Mouse (Mus musculus) right cerebral cortex, postnatal 10 days (tissue): Measurements from ENCODE around the gene Nfyc.
A peak's percentile ranks its signal among the peaks of the same experiment; 100 is the strongest.

Experiments
- DNase-seq, 2 experiments: peaks; one replicate each; pipeline ENCODE4 v3.0.0; 2021; ENCODE audit warnings: low spot score in 2 of 2

Nfyc gene

DNA sequence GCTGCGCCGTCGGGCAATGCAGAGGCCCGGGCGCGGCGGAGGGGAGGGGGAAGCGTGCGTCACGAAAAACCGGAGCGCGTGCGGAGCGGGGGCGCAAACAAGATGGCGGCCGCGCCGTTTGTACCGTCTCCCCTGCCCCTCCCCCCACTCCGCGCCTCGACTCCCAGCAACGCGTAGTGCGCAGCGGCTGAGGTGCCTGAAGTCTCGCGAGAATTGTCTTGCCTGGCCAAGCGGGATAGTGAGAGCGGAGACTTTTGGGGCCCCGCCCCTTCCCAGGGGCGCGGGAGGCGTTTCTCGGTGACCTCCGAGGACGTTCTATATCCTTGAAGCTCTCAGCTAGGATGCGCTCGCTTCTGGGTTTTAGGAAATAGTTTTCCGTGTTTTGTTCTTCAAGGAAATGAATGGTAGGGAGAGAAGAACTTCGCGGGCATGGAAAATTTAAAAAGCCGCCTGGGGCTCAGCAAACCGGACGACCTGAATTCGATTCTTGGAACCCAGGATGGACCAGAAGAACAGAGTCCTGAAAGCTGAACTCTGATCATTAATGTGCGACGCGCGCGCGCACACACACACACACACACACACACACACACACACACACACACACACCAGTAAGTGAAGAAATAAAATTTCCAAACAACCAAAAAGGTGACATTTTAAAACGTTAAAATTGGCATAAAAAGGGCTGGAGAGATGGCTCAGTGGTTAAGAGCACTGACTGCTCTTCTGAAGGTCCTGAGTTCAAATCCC, 5.6 kb downstream of the Nfyc start:
- DNase-seq = peak; percentile 98 to 99

DNA sequence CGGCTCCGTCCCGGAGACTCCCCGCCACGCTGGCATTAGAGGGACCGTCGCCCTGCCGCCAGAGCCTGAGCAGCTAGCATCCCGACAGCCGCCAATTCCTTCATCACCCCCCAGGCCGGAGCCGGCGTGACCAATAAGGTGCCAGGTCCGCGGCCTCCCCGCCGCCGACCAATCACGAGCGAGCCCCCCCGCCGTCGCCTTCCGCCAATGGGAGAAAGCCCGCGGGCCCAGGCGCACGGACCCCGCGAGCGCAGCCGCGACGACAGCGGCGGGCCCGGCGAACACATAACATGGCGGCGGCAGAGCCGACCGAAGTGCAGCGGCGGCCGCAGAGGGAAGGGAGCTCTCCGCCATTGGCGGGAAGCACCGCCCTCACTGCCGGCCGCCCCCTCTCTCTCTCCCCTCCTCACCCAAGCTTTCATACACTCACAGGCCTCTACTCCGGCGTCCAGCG, 6.2 kb downstream of the Nfyc start:
- DNase-seq = peak; percentile 97

DNA sequence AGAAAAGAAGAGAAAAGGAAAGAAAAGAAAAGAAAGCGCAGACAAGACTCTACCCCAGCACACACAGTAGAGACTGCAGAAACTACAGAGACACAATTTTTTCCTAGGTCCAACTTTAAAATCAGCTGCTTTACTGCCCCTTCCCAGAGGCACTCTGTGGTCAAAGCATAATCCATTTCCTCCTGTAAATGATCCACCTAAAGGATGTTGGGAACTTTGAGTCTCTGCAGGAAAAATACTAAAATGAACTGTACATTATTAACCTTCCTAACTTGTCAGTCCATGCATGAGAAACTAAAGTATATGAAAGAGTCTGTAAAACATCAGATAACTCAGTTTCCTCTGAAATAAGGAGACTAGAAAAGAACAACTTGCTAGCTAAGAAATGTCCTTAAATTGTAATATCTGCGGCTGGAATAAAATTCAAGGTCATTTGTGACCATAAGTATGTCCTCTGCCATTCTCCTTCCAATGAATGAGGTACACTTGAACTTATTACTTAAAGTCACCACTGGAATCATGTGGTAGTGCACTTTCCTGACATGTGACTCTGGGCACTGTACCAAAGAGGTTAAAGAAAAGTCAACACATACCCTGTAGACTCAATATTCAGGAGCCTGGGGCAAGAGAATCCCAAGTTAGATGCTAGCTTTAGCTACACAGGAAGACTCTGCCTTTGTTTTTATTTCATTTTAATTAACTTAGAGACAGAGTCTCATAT, 9.0 kb downstream of the Nfyc start:
- no peak for DNase-seq

DNA sequence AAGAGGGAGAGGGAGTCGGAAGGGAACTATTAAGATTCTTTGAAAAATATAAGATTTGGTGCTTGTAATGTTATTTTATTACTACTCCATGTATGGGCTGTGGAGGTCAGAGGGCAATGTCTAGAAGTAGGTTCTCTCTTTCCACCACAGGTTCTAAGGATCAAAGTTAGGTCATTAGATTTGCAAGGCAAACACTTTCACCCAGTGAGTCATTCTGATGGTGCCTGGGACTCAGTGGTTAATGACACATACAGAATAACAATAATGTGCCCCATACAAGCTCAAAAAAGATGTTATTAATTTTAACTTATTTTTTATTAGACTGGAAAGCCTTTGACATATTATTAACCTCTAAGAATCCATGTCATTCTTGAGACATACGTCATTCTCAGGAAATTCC, 11.5 kb downstream of the Nfyc start:
- no peak for DNase-seq

DNA sequence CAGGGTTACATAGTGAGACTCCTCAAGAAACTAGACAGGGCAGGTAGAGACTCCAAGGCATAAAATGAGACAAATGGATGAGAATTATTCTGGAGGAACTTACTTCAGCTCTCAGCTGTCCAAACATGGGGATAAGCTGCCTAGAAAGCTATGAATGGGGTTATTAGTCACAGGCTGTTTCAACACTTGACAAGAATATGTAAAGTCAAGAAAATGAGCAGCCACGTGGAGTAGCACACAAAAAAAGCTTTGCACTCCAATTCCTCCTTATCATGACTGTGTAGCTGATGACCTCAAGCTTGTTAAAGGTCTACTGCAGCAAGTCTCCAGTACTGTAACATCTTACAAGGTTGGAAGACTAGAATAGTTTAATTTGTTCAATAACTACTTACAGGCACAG, 12.1 kb downstream of the Nfyc start:
- no peak for DNase-seq

DNA sequence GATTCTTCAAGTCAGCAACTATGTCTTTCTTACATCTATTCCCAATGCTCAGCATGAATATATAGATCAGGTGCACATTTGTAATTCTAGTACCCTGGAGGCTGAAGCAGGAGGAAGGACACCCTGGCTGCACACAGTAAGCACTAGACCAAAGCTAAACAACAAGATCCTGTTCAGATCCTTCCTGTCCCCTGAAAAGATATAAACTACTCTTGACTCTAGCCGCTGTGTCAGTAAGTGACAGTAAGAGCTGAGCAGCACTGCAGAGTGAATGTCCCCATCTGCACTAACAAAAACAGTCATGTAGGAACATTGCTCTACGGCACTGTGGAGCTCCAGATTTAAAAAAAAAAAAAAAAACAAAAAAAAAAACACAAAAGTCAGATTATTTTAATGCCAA, 13.4 kb downstream of the Nfyc start:
- DNase-seq = no peak

DNA sequence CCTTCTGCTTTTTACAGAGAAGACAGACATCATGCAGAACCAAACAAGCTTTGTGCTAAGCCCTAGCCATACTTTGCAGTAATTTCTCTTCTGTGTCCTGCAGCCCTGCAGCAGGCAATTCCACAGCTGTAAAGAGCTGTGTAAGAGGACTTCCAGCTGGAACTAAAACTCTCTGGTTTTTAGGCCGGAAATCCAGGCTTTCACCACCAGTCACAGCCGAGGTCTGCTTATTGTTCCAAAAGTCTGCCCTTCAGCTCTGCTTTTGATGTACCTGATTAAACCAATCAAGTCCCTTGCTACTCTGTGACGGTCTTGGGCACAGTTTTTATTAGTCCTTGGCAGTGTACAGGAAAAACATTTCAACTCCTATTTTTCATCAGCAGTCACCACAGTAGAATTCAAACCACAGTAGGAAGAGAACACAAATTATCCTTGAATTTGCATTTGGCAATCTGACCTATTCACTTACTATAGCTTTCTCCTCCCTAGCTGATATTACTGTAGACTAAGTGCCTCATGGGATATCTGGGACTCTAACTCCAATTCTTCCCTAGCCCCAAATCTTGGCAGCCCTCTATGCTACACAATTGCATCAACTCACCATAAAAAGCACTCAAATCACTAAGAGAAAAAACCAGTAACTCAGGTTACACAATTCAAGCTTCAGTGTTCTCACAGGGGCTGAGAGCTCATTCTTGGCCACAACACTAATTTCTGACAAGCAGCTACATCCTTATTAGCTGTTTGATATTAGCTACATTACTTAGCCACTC, 14.2 kb downstream of the Nfyc start:
- DNase-seq = no peak

DNA sequence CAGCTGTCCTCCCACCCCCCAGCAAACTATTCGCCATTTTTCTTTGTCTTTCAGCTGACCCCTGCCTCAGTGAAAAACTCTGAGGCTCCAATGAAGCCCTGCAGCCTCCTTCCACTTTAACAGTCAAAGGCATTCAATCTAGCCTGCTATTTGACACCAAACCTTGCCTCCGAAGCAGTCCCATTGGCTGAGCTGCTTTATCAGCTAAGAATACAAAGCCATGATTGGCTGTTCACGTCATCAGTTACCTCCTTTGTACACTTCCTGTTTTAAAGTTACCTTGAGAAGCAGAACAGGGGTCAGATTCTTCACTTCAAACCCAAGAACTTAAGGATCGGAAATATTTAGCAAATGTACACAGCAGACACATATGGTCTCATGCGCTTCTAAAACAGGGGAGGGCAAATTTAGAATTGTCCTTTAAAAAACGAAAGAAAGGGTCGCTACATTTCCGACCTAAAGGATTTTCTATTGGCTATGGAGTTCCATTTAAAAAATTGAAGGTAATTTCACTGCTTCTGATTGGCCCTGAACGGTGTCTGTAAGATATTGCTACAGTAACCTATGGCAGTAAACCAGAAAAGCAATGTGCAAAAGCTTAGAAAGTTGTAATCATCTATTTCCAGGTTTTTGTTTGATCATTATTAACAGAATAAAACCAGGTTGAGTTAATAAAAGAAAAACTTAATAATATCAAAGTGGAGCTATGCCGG, 15.6 kb downstream of the Nfyc start:
- peak; percentile 87 to 95 for DNase-seq

DNA sequence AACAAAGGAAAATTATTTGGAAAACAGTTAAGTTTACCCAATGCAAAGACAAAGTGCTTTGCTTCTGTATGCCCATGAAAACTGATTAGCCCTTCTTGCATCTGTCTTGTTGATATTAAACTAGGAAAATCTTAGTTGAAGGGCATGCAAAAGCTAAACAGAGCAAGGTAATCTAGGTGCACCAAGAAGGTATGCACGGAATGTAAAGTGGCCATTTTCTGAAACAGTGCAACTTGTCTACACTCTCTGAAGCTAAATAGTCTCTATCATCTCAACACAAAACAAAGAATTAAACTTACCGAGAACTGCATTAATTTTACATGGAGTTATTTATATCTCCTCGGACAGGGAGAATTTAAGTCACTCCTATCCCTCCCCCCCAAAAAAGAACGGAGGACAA, 16.2 kb downstream of the Nfyc start:
- no peak for DNase-seq

DNA sequence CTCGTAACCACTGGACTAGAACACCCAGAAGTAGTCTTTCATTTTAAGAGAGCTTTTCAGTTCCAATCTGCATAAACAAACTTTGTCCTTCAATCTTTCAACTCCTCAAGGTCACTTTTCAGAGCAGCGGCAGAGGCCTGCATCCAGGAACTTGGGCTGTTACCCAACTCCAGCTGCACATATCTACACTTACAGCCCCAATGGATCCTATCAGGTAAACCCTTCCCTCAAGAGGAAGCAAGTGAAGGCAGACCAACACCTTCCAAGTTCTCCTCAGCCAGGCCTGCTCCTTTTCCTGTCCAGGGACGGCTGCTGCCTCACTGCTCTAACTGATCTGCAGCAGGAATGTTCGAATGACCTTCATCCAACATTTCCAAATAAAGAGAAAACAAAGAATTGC, 17.2 kb downstream of the Nfyc start:
- peak in 1 of 2 experiments; percentile 24 for DNase-seq

DNA sequence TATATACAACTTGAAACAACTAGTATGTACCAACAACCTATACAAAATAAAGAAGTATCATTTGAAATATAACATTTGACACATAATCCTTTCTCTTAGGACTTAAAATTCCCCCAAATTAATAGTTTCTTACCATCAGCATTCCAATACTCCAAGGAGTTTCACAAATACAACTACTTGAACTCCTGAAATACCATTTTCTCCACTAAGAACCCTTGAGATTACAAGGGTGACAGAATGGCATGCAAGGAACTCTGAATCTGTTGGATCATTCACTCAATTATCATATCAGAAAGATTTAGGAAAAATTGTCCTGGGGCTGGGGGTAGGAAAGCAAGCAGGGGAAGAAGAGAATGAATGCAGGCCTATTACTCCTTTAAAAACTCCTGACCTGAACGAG, 17.6 kb downstream of the Nfyc start:
- no peak for DNase-seq

DNA sequence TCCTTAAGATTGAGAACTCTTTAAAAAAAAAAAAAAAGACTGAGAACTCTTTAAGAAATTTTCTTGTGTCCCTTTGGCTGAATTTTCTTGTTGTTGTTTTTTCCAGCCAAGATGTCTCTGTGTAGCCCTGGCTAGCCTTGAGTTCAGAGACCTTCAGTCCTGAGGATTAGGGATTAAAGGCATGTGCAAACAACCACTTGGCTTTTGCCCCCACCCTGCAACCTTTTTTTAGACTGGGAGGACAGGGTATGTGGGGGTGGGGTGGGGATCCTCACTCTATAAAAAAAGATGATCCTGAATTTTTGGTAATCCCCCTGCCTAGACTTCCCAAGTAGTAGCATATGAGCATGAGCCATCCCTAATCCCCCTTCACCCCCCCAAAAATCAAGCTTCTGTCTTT, 25.6 kb downstream of the Nfyc start:
- DNase-seq = no peak

DNA sequence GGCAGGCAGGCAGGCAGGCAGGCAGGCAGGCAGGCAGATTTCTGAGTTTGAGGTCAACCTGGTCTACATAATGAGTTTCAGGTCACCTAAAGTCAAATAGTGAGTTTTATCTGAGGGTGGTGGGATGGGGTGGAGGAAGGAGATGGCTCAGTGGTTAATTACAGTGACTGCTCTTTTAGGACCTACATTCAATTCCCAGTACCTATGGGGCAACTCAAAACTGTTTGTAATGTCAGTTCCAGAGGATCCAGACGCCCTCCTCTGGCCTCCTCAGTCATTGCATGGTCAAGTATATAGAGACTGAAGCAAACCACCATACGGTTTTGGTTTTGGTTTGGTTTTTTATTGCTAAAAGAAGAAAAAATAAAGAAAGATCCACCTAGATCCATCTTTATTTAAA, 29.9 kb downstream of the Nfyc start:
- no peak for DNase-seq

DNA sequence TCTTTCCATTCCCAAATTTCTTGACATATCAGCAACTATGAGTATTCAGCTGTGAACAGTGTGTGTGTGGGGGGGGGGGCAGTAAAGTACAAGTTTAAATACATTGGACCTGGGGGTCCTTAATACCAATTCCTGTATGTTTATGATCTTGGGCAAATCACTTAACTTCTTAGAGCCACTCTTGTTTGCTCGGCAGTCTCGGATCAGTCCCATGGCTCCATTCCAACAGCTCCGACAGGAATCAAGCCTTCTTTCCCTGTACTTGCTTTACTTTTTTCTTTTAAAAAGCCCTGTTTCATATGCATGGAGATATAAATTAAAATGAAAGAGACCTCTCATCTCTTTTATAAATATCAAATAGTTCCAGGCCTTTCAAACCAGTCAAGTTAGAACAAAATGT, 30.7 kb downstream of the Nfyc start:
- no peak for DNase-seq

DNA sequence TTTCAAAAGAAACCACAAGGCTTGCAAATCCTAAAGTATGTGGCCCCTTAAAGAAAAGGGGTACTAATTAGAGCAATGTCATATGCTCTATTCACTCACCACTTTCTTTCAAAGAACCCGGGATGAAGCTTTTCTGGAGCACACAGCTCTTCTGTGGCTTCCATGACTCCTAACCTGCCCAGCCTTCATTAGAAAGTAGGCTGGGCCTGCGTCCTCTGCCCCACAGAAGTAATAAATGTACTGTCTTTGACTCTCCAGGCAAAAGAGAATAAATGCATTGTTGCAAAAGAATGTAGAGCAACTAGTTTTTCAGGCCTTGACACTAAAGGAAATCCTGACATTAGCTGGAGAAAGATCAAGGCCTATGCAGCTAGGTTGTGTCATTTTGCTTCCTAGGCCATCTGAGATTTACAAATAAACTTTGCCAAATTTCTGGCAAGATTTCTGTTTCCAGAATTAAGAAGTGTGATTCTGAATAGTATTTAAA, 31.6 kb downstream of the Nfyc start:
- no peak for DNase-seq

DNA sequence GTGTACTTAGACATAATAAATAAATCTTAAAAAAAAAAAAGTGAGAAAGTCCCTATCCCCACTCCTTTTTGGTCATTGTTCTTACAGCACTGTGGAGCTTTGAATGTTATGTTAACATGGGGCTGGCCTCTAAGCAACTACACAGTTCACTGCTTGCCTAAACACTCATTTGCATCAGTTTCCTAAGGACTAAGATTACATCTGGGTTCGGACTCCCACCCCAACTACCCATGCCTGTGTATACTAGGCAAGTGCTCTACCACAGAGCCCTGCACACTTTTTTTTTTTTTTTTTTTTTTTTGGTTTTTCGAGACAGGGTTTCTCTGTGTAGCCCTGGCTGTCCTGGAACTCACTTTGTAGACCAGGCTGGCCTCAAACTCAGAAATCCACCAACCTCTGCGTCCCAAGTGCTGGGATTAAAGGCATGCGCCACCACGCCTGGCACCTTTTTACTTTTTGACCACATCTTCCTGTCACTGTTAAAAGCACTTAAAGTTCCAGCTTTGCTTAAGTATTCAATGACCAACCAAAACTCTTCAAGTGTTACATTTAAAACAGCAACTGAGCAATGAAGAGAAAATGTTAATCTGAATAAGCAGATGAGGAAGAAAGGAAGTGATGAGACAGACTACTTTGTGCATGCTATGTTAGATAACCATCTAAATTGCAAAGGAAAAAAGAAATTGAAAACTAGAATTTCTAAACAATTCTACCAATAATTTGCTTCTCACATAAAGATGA, 33.2 kb downstream of the Nfyc start:
- no peak for DNase-seq

DNA sequence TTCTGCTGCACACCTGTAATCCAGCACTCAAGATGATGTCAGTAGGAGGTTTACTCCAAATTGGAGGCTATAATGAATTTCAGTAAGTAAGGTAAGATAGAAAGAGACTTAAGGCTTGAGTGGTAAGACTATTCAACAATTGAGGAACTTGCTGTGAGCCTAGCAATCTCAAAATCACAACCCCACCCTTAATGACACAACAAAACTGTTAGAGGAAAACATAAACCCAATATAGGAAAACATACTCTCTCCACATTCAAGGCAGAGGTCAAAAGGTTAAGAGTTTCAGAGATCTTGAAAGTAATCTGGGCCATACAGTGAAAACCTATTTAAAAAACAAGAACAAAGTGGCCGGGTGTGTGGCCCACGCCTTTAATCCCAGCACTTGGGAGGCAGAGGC, 34.7 kb downstream of the Nfyc start:
- DNase-seq = no peak

DNA sequence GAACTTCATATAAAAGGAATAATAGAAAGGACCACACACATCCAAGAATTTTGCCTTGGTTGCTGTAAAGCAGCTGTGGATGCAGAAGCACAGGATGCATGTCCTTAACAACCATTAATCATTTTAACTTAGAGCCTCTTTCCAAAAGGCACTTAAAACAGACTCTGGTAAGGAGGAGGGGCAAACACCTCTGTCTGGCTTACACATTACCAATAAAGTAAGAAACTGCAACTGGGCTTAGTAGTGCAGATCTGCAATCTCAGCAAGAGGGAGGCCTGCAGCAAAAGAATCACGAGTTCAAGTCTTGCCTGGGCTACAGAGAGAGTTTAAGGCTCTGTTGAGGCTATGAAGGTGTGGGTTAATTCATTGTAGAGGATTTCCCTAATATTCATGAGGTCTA, 35.7 kb downstream of the Nfyc start:
- DNase-seq = no peak

DNA sequence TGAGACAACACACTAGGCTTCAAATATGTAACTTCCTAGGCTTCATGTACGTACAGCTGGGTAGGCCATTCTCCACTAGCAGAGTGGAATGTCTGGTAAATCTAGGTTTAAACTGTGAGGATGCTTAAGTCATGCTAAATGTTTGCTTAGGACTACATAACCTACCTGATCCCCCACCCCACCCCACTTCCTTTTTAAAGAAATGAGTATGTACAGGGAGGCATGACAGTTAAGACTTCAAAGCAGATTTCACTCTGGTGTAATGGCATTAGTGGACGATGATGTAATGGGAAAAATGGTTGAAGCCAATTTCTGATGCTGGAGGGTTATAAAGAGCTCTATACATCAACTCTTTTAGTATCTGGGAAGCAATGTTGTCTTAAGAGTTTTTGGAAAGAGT, 38.5 kb downstream of the Nfyc start:
- no peak for DNase-seq

DNA sequence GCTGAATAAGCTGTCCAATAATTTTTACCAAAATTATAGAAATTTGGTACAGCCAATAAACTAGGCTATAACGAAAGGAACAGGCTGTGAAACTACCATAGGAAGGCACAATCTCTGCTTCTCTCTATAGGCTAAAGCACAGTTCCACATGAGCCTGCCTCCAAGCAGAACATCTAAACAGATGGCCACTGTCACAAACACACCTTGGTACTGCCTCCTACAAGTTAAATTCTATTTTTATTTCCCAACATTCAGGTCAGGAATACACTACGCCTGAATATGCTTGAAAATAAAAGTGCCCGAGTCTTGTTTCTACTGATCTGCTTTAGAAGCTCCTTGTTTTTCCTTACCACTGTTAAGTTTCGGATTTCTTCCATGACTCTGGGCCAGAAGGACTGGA, 41.3 kb downstream of the Nfyc start:
- no peak for DNase-seq

DNA sequence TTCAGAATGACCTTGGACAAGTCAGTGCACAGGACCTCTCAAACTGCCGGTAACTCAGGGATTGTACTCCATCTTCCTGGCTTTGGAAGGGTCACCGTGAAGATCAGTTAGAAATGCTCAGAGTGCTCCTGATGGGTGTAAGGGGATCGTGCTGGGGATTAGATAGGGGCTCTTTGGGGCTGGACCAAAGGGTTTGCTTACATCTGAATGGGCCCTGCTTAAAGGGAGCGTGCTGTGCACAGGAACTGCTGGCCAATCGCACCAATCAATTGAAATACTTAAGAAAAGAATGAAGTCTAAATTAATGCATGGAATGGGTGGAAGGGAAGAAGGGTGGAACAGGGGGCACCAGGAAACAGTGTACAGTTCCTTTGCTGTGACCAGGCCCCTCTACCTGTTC, 75.6 kb downstream of the Nfyc start:
- DNase-seq = no peak
